Mouse (Mus musculus) Muller cell, postnatal 12 days (primary cell): Measurements from ENCODE around the gene Hnrnpf.

ENCODE experiments used
- DNase-seq: peaks from one replicate; pipeline ENCODE4 v3.0.0-alpha.2; 2015; ENCODE audit errors: inconsistent ontology term

The Hnrnpf gene

DNA sequence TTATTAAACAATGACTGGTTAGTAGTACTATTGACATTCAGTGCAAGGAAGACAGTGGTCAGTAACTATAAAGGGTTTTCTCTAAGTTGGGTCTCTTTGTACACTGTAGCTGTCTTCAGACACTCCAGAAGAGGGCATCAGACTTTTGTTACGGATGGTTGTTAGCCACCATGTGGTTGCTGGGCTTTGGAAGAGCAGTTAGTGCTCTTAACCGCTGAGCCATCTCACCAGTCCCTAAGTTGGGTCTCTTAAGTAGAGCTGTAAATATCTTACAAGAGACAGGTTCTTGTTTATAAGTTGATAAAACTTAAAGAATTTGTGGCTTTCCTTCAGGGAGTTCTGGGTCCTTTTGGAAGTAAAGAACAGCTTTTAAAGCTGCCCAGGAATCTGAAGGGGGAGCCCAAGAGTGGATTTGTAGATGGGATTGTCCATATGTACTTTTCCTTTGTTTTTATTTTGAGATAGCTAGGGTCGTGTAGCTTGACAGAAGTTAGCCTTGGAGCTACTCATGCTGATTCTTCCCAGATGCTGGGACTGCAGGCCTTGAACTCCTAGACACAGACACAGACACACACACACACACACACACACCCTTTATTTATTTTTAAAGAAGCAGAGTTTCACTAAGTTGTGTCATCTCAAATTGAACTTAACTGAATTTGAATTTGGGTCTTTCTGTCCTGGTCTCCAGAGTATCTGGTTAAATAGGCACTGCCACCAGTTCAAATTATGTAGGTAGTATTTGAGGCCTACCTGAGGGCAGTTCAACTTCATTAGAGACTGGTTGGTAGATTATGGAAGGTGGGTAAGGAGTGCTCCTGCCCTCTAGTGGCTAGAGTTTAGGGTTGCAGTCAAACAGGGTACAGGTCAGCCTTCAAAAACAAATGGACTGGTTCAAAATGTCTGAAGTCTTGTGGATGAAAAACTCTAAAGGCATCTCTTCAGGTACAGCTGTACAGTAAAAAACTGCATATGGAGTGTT is 20.8 kb downstream of the Hnrnpf start:
- DNase-seq: peak; percentile 61

DNA sequence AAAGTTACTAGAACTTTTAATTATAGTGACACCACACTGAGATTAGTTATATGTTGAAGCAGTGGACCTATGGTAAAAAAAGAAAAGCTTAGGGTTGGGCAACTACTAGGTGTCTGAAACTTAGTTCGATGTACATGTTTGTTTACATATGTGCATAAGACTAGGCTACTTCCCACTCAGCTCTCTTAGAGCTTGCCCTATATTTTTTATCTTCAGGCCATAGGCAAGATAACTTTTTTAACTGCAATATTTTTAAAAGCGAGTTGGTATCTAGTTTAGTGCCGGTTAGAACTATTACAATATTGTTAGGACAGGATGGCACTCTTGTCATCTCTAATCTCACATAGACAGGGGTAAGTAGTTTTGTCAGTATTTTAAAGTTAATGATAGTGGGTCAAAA is 21.9 kb downstream of the Hnrnpf start:
- DNase-seq: no peak

DNA sequence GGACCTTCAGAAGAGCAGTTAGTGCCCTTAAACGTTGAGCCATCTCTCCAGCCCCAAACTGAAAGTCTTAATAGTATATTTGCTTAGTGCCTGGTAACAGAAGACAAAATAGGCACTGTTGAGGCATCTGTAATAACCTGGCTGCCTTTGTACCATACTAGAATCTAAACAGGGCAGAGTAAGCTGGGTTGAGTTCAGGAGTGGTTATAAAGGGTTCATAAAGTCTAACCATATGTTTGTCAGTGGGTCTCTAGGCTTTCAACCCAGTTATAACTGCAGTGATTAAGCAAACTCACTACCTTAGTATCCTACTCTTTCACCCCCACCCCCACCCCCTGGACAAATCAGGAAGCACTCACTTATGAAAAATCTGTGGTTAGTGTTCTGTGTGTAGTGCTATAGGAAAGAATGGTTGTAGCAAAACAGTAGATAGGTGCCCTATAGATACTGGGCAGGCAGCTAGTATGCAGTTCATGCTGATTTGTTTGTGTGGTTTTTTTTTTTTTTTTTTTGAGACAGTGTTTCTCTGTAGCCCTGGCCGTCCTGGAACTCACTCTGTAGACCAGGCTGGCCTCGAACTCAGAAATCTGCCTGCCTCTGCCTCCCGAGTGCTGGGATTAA is 26.9 kb downstream of the Hnrnpf start:
- DNase-seq: no peak

GRCm38 (mm10) chr6:117927955-117928354 is 27.8 kb downstream of the Hnrnpf start:
- no peak for DNase-seq

DNA sequence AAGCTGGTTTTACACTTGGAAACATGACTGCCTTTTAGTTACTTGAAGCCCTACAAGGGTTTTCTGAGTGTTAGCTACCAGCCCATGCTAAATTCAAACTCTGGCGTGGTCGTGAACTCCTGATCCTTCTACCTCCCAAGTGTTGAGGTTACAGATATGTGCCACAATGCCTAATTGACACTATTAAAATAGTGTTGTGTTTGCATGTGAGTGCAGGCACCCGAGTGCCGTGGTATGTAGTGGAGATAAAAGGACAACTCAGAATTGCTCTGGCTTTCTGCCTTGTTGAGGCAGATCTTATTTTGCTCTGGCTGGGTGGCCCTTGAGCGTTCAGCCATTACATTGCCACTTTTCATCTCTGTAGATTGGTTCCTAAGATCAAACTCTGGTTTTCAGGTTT is 28.6 kb downstream of the Hnrnpf start:
- no peak for DNase-seq

- no peak for DNase-seq
Measured at GRCm38 (mm10) chr6:117929945-117930655, 30.0 kb downstream of the Hnrnpf start.

DNA sequence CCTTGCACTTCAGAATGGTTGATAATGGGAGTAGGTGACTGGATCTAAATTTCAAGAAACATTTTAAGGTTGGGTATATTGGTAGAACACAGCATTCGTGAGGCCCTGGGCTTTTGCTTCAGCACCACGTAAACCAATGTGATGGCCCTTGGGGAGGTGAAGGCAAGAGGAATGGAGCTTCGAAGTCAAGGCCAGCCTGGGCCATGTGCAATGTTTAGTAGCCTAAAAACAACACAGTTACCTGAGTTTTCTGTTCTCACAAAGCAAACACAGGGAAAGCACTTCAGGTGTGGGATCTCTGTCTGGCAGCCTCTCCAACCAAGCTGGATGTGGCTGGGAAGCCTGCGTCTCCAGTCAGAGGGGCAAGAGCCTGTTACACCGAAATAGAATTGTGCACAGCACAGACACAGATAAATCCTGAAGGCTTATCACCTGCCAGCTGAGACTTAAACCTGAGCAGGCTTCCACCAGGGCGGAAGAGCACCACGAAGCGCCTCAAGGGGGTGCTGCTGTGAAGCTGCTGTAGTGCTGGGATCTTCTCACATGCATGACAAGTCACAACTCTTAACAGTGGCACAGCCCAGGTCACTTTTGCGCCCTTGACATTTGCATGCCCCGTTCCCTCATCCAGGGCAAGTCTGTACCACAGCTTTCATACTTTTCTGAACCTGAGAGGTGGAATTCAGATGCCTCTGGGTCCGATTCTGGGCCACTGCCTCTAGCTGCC is 32.4 kb downstream of the Hnrnpf start:
- no peak for DNase-seq

- DNase-seq: no peak
Measured at GRCm38 (mm10) chr6:117934301-117934700, 34.2 kb downstream of the Hnrnpf start.

DNA sequence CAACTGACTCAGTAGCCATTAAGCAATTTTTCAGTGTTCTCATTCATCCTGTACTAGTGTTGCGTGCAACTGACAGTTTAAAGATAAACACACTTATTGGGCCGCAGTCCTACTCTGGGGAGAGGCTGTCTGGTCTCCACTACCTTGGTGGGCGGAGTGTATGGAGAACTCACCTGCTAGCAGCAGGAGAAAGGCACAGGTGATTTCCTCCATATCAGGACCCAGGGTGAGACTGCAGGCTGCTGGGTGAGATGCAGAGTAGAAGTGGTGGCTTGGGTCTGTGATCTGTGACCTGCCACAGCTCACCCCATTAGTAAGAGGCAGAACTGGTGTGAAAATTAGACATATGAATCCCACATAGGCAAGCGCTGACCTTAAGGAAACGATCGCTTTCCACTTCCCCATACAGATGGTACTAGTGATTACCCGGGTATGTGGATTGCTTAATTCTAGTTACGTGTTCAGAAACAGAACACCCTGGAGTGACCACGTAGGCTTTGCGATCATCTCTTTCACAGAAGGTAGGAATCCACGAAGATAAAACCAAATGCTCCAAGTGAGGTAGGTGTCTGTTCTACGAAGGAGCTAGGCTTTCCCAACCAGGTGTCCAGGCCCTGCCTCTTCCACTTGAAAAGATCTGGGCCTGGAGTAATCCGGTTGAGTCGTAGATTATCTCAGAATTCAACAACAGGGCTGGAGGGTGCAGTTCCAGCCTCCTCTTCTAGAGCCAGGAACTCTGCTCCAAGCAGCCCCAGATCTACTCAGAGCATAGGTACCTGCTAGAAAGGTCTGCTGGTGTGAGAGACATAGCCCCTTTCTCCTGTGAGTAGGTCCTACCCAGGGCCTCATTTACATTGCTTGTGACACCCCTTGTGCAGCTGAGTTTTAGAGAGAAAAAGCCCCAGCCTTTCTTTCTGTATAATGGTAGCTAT is 35.8 kb downstream of the Hnrnpf start:
- DNase-seq: no peak

DNA sequence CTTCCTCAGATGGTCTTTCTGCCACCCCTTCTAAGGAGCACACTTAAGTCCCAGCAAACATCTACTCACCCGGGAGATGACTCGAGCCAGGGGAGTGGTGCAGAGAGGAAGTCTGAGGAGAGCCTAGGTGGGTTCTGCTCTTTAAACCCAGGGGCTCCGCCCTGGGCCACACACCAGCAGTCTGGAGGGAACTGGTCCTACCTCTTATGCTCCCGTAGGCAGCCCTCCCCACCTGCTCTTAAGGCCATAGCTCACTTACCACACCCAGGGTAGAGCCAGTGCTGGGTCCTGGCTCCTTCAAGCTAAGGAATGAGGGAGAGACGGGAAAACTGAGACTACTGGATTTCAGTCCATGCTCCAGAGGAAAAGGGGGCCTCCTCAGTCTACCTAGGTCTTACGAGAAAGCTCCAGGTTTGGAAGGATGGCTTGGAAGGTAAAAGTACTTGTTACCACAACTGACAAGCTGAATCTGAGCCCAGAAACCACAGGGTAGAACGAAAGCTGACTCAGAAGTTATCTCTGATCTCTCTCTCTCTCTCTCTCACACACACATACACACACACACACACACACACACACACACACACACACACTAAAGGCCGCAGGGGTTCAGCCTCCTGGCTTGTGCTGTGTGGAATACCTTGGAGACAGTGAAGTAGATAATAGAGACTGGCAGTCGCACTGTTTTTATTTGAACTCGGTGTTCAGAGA is 37.3 kb downstream of the Hnrnpf start, which contains the start of gene Fxyd4:
TSS of gene Fxyd4 (minus strand) at position 471 of the 711 bp plus-strand sequence.
- no peak for DNase-seq

DNA sequence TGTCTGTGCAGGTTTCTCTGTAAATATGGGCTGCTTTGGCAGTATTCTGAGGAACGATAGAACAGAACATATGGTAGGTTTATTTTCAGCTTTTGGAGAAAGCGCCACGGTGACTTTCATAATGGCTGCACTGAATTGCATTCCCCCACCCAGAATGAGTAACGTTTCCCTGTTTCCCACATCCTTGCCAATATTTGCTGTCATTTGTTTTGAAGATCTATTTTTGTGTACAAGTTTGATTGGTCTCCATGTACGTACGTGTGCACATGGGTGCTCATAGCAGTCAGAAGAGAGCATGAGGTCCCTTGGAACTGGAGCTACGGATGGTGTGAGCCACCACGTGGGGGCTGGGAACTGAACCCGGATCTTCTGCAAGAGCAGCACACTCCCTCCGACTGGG is 38.8 kb downstream of the Hnrnpf start:
- no peak for DNase-seq

- no peak for DNase-seq
Measured at GRCm38 (mm10) chr6:117942769-117943168, 42.6 kb downstream of the Hnrnpf start.

- no peak for DNase-seq
Measured at GRCm38 (mm10) chr6:117943899-117944298, 43.8 kb downstream of the Hnrnpf start.

- no peak for DNase-seq
Measured at GRCm38 (mm10) chr6:117952330-117952729, 52.2 kb downstream of the Hnrnpf start.

GRCm38 (mm10) chr6:117956161-117956560 is 56.0 kb downstream of the Hnrnpf start:
- DNase-seq: no peak

- peak; percentile 44 for DNase-seq
Measured at GRCm38 (mm10) chr6:117956851-117957501, 56.9 kb downstream of the Hnrnpf start.

- DNase-seq: no peak
Measured at GRCm38 (mm10) chr6:117963201-117963600, 63.1 kb downstream of the Hnrnpf start.

- no peak for DNase-seq
Measured at GRCm38 (mm10) chr6:117966729-117967128, 66.6 kb downstream of the Hnrnpf start.
